Mouse (Mus musculus): ENCODE measurements around the gene Ivns1abp. TPM values are rescaled to one million over a fixed set of nuclear protein-coding genes. Genes with fewer than 3 reads are reported as not detected.
A peak's percentile ranks its signal among the peaks of the same experiment; 100 is the strongest.
"Not testable (repeated sequence)": the region's sequence is repeated elsewhere in the genome, so short reads cannot be mapped to it uniquely, and the experiment has no call there.

Gene Ivns1abp
- polyA plus RNA-seq, 1 experiment from 2014 or later, result 107 TPM

DNA sequence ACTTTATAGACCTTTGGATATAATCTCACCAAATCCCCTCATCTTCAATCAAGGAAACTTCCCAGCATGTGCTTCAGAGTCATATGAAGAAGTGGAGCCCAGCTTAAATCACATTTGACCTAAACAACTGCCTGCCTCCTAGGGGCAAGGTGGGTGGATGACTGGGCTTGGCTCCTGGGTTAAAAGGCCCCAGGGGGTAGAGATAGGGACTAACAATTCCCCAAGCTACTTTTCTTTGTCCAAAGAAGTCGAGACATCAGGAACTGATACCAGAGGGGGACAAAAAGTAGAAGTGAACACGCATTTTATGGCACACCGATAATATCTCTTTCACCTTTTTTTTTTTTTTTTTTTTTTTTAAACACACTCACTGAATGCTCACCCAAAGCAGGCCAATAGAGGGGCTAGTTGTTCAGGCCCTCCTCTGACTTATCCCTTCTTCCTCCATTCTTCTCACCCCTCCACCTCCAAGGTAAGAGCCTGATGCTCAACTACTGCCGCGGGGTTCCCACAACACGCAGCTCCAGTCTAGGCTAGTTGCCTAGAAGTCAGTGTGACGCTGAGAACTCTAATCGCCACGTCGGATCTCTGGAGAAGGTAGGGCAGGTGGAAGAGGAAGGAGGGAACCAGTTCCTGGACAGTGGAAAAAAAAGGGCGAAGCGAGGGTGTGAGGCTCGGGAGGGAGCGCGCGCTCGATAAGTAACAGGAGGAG is 550 bp upstream of the Ivns1abp start:
- Histone ChIP-seq H3K36me3 (ENCODE audit: insufficient read depth, low read length) (no peaks in the 10 kb centered on the region), H3K9ac (replicated peaks; ENCODE audit: low read depth) (peak overlapping the region; percentile 20; the same call in 1 of the 2 replicates), H3K4me1 (ENCODE audit: insufficient read depth, low read depth, low read length) (peaks cover 10% of the 10 kb centered on the region; the same call in 1 of the 2 replicates), H3K27me3 (replicated peaks; ENCODE audit: insufficient read depth, low read length) (no peaks in the 10 kb centered on the region), H3K4me3 (ENCODE audit: low read depth, low read length) (peak overlapping the region; percentile 84), H3K27ac (ENCODE audit: low read length) (peak overlapping the region; percentile 92), H3K4me2 (replicated peaks; ENCODE audit: low read depth, low read length) (peak overlapping the region; percentile 86), H3K9me3 (ENCODE audit: low read length) (no peaks in the 10 kb centered on the region)
- TF ChIP-seq EP300 (IDR thresholded peaks at IDR 0.05) (no peak), CTCF (IDR thresholded peaks at IDR 0.05) (peak; percentile 45)
- peak; percentile 42 for DNase-seq (ENCODE audit: low spot score)
- WGBS, result under 1% methylated on average over 14 of the region's 17 CpGs
- no peak for ATAC-seq

DNA sequence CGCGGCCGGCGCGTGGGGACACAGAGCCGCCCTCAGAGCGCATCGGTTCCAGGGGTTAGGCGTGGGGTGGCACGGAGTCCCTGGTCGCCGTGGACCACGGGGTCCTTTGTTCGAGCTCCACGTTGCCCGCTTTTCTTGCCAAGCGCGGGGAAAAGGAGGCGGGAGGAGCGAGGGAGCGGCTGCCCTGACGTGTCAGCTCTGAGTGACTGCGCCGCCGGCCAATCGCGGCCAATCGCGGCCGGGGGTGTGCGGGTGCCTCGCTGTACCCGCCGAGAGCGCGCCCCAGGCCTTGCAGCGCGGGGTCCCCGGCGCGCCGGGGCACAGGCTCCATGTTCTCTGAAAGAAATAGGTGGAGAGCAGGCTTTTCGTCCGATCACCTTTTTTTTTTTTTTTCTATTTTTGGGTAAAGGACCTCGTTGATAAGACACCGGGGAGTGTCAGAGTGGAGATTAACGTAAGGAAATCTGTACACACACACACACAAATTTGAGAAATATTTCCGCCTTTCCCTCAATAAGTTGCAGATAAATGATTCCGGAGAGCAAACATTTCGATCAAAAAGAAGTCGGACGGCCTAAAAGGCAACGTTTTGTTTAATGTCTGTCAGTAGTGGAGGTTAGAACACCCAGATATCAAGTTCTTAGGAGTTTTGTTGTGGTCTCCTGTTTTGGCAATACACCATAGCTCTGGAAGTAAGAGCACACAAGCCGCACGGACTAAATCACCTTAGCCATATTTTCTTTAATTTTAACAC is 1.0 kb downstream of the Ivns1abp start:
- peaks cover 12% of the 10 kb centered on the region; the same call in 1 of the 2 replicates for H3K4me1 ChIP-seq (ENCODE audit: insufficient read depth, low read depth, low read length)

DNA sequence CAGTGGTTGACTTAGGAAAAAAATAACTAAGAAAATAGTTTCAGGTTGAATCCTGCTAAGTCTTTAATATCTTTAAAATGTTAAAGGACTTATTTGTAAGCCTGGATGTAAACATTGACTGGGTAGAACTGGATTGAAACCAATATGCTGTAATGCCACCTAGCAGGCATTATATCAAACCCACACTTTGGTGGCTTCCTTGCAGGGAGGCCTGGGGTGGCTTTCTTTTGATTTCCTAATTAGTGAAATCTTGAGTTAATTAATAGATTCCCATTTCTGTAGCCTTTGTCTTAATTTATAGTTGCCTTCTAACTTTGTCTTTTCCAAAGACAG is 1.6 kb downstream of the Ivns1abp start:
- TF ChIP-seq EP300 (IDR thresholded peaks at IDR 0.05) (no peak), CTCF (IDR thresholded peaks at IDR 0.05) (no peak)
- Histone ChIP-seq H3K27ac (ENCODE audit: low read length) (peak overlapping the region; percentile 92; the same call in 1 of the 2 replicates), H3K4me3 (ENCODE audit: low read depth, low read length) (peak overlapping the region; percentile 84), H3K9me3 (ENCODE audit: low read length) (no peaks in the 10 kb centered on the region), H3K9ac (replicated peaks; ENCODE audit: low read depth) (peak overlapping the region; percentile 78), H3K27me3 (replicated peaks; ENCODE audit: insufficient read depth, low read length) (no peaks in the 10 kb centered on the region), H3K4me2 (replicated peaks; ENCODE audit: low read depth, low read length) (peak overlapping the region; percentile 86), H3K4me1 (ENCODE audit: insufficient read depth, low read depth, low read length) (peaks cover 12% of the 10 kb centered on the region; the same call in 1 of the 2 replicates), H3K36me3 (ENCODE audit: insufficient read depth, low read length) (peaks cover under 1% of the 10 kb centered on the region; the same call in 1 of the 2 replicates)
- DNase-seq (ENCODE audit: low spot score), result peak; percentile 37
- no peak for ATAC-seq

More for the DNA sequence above, 1.0 kb downstream of the Ivns1abp start:
- peak; percentile 74 for ATAC-seq
- no peak for TF ChIP-seq CTCF (IDR thresholded peaks at IDR 0.05)
- no peak for TF ChIP-seq EP300 (IDR thresholded peaks at IDR 0.05)
- Histone ChIP-seq H3K4me2 (replicated peaks; ENCODE audit: low read depth, low read length) (peak overlapping the region; percentile 86), H3K36me3 (ENCODE audit: insufficient read depth, low read length) (no peaks in the 10 kb centered on the region; the same call in 1 of the 2 replicates), H3K9me3 (ENCODE audit: low read length) (no peaks in the 10 kb centered on the region), H3K27me3 (replicated peaks; ENCODE audit: insufficient read depth, low read length) (no peaks in the 10 kb centered on the region), H3K27ac (ENCODE audit: low read length) (peak overlapping the region; percentile 92), H3K4me3 (ENCODE audit: low read depth, low read length) (peak overlapping the region; percentile 84), H3K9ac (replicated peaks; ENCODE audit: low read depth) (peak overlapping the region; percentile 78)
- WGBS, result under 1% methylated on average over 55 of the region's 55 CpGs
- peak; percentile 92 for DNase-seq (ENCODE audit: low spot score)

DNA sequence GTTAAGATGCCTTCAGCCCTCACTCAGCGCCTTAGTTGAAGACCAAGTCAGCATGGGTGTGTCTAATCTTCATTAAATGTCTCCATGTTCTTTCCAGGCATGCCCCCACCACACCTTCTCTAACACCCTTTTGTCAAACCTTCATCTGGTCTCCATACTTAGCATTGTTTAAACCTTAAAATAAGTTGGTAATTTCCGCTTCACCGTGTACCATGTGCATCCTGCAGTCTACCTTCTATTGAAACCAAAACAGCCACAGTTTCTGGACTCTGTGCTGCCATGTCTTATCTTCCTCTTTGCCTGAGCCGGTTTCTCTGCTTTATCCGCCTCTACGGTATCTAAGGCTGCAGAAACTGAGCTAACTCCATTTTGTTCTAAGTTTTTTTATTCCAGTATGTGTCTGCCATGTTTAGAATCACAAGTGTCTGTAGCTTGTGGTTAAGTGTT is 2.4 kb downstream of the Ivns1abp start:
- Histone ChIP-seq H3K4me3 (ENCODE audit: low read depth, low read length) (peak overlapping the region; percentile 84; the same call in 1 of the 2 replicates), H3K4me1 (ENCODE audit: insufficient read depth, low read depth, low read length) (peaks cover 12% of the 10 kb centered on the region; the same call in 1 of the 2 replicates), H3K9ac (replicated peaks; ENCODE audit: low read depth) (no peak overlapping the region), H3K4me2 (replicated peaks; ENCODE audit: low read depth, low read length) (peak overlapping the region; percentile 86), H3K27ac (ENCODE audit: low read length) (peak overlapping the region; percentile 60), H3K9me3 (ENCODE audit: low read length) (no peaks in the 10 kb centered on the region), H3K36me3 (ENCODE audit: insufficient read depth, low read length) (peaks cover 9% of the 10 kb centered on the region; the same call in 1 of the 2 replicates), H3K27me3 (replicated peaks; ENCODE audit: insufficient read depth, low read length) (no peaks in the 10 kb centered on the region)
- no peak for ATAC-seq
- TF ChIP-seq CTCF (IDR thresholded peaks at IDR 0.05), result no peak
- TF ChIP-seq EP300 (IDR thresholded peaks at IDR 0.05), result no peak
- 20% methylated on average over 6 of the region's 6 CpGs for WGBS
- DNase-seq (ENCODE audit: low spot score), result peak; percentile 60

DNA sequence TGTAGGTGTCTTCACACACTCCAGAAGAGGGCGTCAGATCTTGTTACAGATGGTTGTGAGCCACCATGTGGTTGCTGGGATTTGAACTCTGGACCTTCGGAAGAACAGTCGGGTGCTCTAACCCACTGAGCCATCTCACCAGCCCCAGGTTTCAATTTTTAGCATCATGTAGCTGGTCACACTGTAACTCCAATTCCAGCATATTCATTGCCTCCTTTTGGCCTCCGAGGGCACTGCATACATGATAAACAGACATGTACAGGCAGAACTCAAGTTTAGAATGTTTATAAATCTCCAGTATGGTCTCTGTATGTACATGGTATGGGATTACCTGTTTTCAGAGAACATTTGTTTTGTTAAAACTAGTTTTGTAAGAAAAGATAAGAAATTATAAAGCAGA is 4.0 kb downstream of the Ivns1abp start:
- H3K27me3 ChIP-seq (replicated peaks; ENCODE audit: insufficient read depth, low read length); H3K4me1 ChIP-seq (ENCODE audit: insufficient read depth, low read depth, low read length); DNase-seq (ENCODE audit: low spot score); H3K9me3 ChIP-seq (ENCODE audit: low read length); H3K4me3 ChIP-seq (ENCODE audit: low read depth, low read length); ATAC-seq; H3K4me2 ChIP-seq (replicated peaks; ENCODE audit: low read depth, low read length): not testable (repeated sequence)
- WGBS, result 63% methylated on average over 4 of the region's 4 CpGs
- TF ChIP-seq CTCF (IDR thresholded peaks at IDR 0.05), result peak; percentile 55
- Histone ChIP-seq H3K27ac (ENCODE audit: low read length) (0 out of 2 replicates have a peak overlapping the region, but pooled peaks have one; percentile 38), H3K9ac (replicated peaks; ENCODE audit: low read depth) (0 out of 2 replicates have a peak overlapping the region, but pooled peaks have one; percentile 5), H3K36me3 (ENCODE audit: insufficient read depth, low read length) (peaks cover 12% of the 10 kb centered on the region; the same call in 1 of the 2 replicates)

DNA sequence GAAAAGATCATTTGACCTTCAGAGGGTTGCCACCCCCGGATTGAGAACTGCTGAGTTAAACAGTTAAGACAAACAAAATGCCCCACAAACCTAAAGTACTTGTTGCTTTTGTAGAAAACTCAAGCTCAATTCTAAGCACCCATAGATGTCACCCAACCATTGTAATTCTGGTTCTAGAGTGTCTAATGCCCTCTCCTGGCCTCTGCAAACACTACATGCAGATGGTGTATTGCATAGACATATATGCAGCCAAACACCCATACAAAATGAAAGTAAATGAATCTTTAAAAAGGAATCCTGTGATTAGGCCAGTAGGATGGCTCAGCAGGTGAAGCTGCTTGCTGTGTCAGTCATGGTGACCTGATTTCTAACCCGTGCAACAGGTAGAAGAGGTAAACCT is 8.6 kb downstream of the Ivns1abp start:
- Histone ChIP-seq H3K4me1 (ENCODE audit: insufficient read depth, low read depth, low read length) (peaks cover 4% of the 10 kb centered on the region; the same call in 1 of the 2 replicates), H3K9ac (replicated peaks; ENCODE audit: low read depth) (no peak overlapping the region), H3K4me2 (replicated peaks; ENCODE audit: low read depth, low read length) (no peak overlapping the region), H3K4me3 (ENCODE audit: low read depth, low read length) (no peak overlapping the region), H3K27me3 (replicated peaks; ENCODE audit: insufficient read depth, low read length) (no peaks in the 10 kb centered on the region), H3K36me3 (ENCODE audit: insufficient read depth, low read length) (peaks cover 22% of the 10 kb centered on the region; the same call in 1 of the 2 replicates), H3K9me3 (ENCODE audit: low read length) (no peaks in the 10 kb centered on the region), H3K27ac (ENCODE audit: low read length) (no peak overlapping the region)
- WGBS, result 81% methylated on average over 2 of the region's 2 CpGs
- ATAC-seq (peak; percentile 46; the same call in 1 of the 2 replicates), DNase-seq (ENCODE audit: low spot score) (peak; percentile 46)
- TF ChIP-seq EP300 (IDR thresholded peaks at IDR 0.05) (no peak), CTCF (IDR thresholded peaks at IDR 0.05) (peak; percentile 74)
